Mouse (Mus musculus): ENCODE measurements around the gene Tmem258. TPM values are rescaled to one million over a fixed set of nuclear protein-coding genes. Genes with fewer than 3 reads are reported as not detected.

Gene Tmem258
- polyA plus RNA-seq, 1 experiment from 2014 or later, result 471 TPM

DNA sequence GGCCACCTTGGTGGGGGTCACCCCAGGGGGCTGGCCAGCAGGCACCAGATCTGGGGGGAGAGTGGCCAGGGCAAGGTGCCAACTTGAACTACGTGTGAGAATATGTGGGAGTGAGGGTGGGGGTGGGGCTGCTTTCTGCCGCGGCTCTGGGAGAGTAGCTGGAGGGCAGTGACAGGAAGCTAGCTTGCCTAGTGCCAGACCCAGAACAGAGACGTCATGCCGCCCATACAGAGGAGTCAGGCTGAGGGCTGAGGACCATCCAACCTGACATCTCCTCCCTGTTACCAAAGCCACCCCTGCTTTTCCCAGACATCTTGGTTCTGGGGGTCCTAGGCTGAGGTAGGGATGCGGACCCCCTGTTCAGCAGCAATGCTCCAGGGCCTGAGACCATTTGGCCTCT, 43.4 kb downstream of the Tmem258 start:
- Histone ChIP-seq H3K36me3 (peaks cover 9% of the 10 kb centered on the region; the same call in 1 of the 2 replicates), H3K4me3 (no peak overlapping the region), H3K9ac (no peak overlapping the region), H3K27me3 (0 out of 2 replicates have a peak, but pooled peaks cover 6% of the 10 kb centered on the region), H3K27ac (no peak overlapping the region), H3K4me1 (peaks cover 18% of the 10 kb centered on the region), H3K4me2 (no peak overlapping the region), H3K9me3 (no peaks in the 10 kb centered on the region)
- WGBS, result 23% methylated on average over 6 of the region's 6 CpGs
- no peak for ATAC-seq (ENCODE audit: insufficient number of reproducible peaks, low FRiP score, low TSS enrichment, low read depth)

DNA sequence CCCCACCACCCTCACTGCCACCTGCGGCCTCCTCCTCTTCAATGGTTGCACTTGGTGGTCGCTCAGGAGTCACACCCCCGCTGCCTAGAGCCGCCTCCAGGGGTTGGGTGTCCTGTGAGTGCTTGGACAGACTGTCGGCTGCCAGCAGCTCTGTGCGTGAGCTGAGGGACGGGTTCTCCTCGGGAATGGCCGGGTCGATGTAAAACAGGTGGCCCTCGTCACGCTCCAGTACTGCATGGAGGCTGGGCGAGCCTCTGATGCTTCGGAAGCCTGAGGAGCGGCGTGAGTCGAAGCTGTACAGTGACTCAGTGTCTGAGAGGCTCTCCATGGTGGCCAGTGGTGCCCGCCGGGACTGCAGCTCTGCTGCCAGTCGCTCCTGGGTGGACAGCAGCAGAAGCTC, 44.3 kb downstream of the Tmem258 start:
- Histone ChIP-seq H3K4me1 (peaks cover 15% of the 10 kb centered on the region), H3K9me3 (no peaks in the 10 kb centered on the region), H3K36me3 (peaks cover 9% of the 10 kb centered on the region; the same call in 1 of the 2 replicates), H3K27ac (no peak overlapping the region), H3K9ac (no peak overlapping the region), H3K4me2 (no peak overlapping the region), H3K4me3 (no peak overlapping the region), H3K27me3 (peaks cover 9% of the 10 kb centered on the region; the same call in 1 of the 2 replicates)
- 39% methylated on average over 20 of the region's 20 CpGs for WGBS
- ATAC-seq (ENCODE audit: insufficient number of reproducible peaks, low FRiP score, low TSS enrichment, low read depth), result no peak

Small RNA genes lying within 50 kb of the gene (microRNA-seq; reads per million reads assigned to microRNA genes)
- gene Mir6993, result 1.0 reads per million

Other genes starting within 250 kb of the Tmem258 start
- 1,462 and 1,539 TPM in 2 replicates for gene Fth1, start 223.4 kb upstream of the Tmem258 start, polyA plus RNA-seq (2015; fragmentation: Nextera tagmentation; extraction: Ambion mirVana)
- gene Best1, start 202.4 kb upstream of the Tmem258 start, polyA plus RNA-seq (2015; fragmentation: Nextera tagmentation; extraction: Ambion mirVana), result 1.9 and 2.1 TPM in 2 replicates
- gene Rab3il1, start 202.3 kb upstream of the Tmem258 start, polyA plus RNA-seq (2015; fragmentation: Nextera tagmentation; extraction: Ambion mirVana), result 44.8 and 45.1 TPM in 2 replicates
- 12.7 and 17.1 TPM in 2 replicates for gene Fads3, start 162.4 kb upstream of the Tmem258 start, polyA plus RNA-seq (2015; fragmentation: Nextera tagmentation; extraction: Ambion mirVana)
- gene Fads2, start 102.3 kb upstream of the Tmem258 start, polyA plus RNA-seq (2015; fragmentation: Nextera tagmentation; extraction: Ambion mirVana), result 63.8 and 65.8 TPM in 2 replicates
- 79.8 and 81.1 TPM in 2 replicates for gene Fads1, start 21.1 kb upstream of the Tmem258 start, polyA plus RNA-seq (2015; fragmentation: Nextera tagmentation; extraction: Ambion mirVana)
- 65.9 and 66.7 TPM in 2 replicates for gene Fen1, start 155 bp downstream of the Tmem258 start, polyA plus RNA-seq (2015; fragmentation: Nextera tagmentation; extraction: Ambion mirVana)
- gene Myrf, start 36.7 kb downstream of the Tmem258 start, polyA plus RNA-seq (2015; fragmentation: Nextera tagmentation; extraction: Ambion mirVana), result 0.55 and 0.60 TPM in 2 replicates
- 3.1 and 3.3 TPM in 2 replicates for gene Dagla, start 100.9 kb downstream of the Tmem258 start, polyA plus RNA-seq (2015; fragmentation: Nextera tagmentation; extraction: Ambion mirVana)
- 1.3 and 1.4 TPM in 2 replicates for gene Syt7, start 185.1 kb downstream of the Tmem258 start, polyA plus RNA-seq (2015; fragmentation: Nextera tagmentation; extraction: Ambion mirVana)